Mouse (Mus musculus) urinary bladder, adult 18-20 months (tissue): ENCODE measurements around the gene Gm42957.
"Not testable (repeated sequence)": the region's sequence is repeated elsewhere in the genome, so short reads cannot be mapped to it uniquely, and the experiment has no call there.

Experiments
- DNase-seq, 2 experiments: peaks; one replicate each; pipeline ENCODE4 v3.0.0; 2022; ENCODE audit warnings: low spot score in 2 of 2, mixed read lengths in 2 of 2

Gm42957 gene

GRCm38 (mm10) chr3:96623201-96623600 lies 12.1 kb upstream of the Gm42957 start:
- no peak for DNase-seq

- DNase-seq = peak; percentile 94 to 95
Measured at GRCm38 (mm10) chr3:96629729-96630600, 5.3 kb upstream of the Gm42957 start, which contains the start of gene Rbm8a. TSS of gene Rbm8a (plus strand) at chr3:96629933.

- DNase-seq = no peak
Measured at GRCm38 (mm10) chr3:96632058-96632457, 3.2 kb upstream of the Gm42957 start.

- DNase-seq = no peak
Measured at GRCm38 (mm10) chr3:96634015-96634414, 1.3 kb upstream of the Gm42957 start.

GRCm38 (mm10) chr3:96635906-96636305 lies 632 bp downstream of the Gm42957 start:
- DNase-seq = no peak

GRCm38 (mm10) chr3:96636448-96636847 lies 1.2 kb downstream of the Gm42957 start:
- no peak for DNase-seq

GRCm38 (mm10) chr3:96639219-96639618 lies 3.9 kb downstream of the Gm42957 start:
- DNase-seq = peak; percentile 37 to 42

- DNase-seq = no peak
Measured at GRCm38 (mm10) chr3:96645018-96645649, 9.9 kb downstream of the Gm42957 start, which contains the start of gene Itga10. TSS of gene Itga10 (plus strand) at chr3:96645584.

GRCm38 (mm10) chr3:96647365-96647764 lies 12.1 kb downstream of the Gm42957 start:
- DNase-seq = no peak

- DNase-seq = no peak
Measured at GRCm38 (mm10) chr3:96660901-96661300, 25.6 kb downstream of the Gm42957 start.

GRCm38 (mm10) chr3:96662731-96663316 lies 27.6 kb downstream of the Gm42957 start:
- DNase-seq = no peak

- peak; percentile 71 to 75 for DNase-seq
Measured at GRCm38 (mm10) chr3:96663432-96664239, 28.4 kb downstream of the Gm42957 start.

GRCm38 (mm10) chr3:96665732-96666363 lies 30.6 kb downstream of the Gm42957 start:
- not testable (repeated sequence) for DNase-seq

- DNase-seq = no peak
Measured at GRCm38 (mm10) chr3:96666916-96667315, 31.6 kb downstream of the Gm42957 start.

- no peak for DNase-seq
Measured at GRCm38 (mm10) chr3:96667316-96667715, 32.0 kb downstream of the Gm42957 start.

- DNase-seq = no peak
Measured at GRCm38 (mm10) chr3:96668424-96669067, 33.3 kb downstream of the Gm42957 start.

- DNase-seq = peak; percentile 62 to 80
Measured at GRCm38 (mm10) chr3:96669727-96670468, 34.6 kb downstream of the Gm42957 start, which contains the start of gene Ankrd35. TSS of gene Ankrd35 (plus strand) at chr3:96670131.

- no peak for DNase-seq
Measured at GRCm38 (mm10) chr3:96671519-96671918, 36.2 kb downstream of the Gm42957 start.

GRCm38 (mm10) chr3:96673514-96673913 lies 38.2 kb downstream of the Gm42957 start:
- DNase-seq = no peak

- peak in 1 of 2 experiments; percentile 59 for DNase-seq
Measured at GRCm38 (mm10) chr3:96674442-96674841, 39.2 kb downstream of the Gm42957 start.
